8 mouse cellular contexts compared by ENCODE assay signal in genomic region chr11:118197508-118198295, GRCm38 (mm10). TPM values are rescaled to one million over a fixed set of nuclear protein-coding genes. Genes with fewer than 3 reads are reported as not detected.
DNase-seq lines count a peak whose midpoint lies in the region; ATAC-seq lines count a peak whose summit lies in the region.

No protein-coding gene starts in this region.

- peak overlapping the region; percentile 71 for H3K4me2 ChIP-seq in hindbrain, embryonic 14.5 days (replicated peaks)
- peak overlapping the region; percentile 15 for H3K4me2 ChIP-seq in neural tube, embryonic 11.5 days (ENCODE audit: low read depth)

- H3K36me3 ChIP-seq in forebrain, embryonic 10.5 days (replicated peaks): no peaks in the 10 kb centered on the region; the same call in 1 of the 2 replicates
- no peaks in the 10 kb centered on the region for H3K36me3 ChIP-seq in hindbrain, embryonic 14.5 days (replicated peaks; ENCODE audit: control insufficient read depth, insufficient read depth)
- H3K36me3 ChIP-seq in neural tube, embryonic 11.5 days (ENCODE audit: control insufficient read depth, insufficient read depth, low read length): no peaks in the 10 kb centered on the region

- H3K4me1 ChIP-seq in forebrain, embryonic 10.5 days: peaks cover 76% of the 10 kb centered on the region
- H3K4me1 ChIP-seq in hindbrain, embryonic 14.5 days (replicated peaks; ENCODE audit: control insufficient read depth, insufficient read depth, low read length): peaks cover 79% of the 10 kb centered on the region
- H3K4me1 ChIP-seq in neural tube, embryonic 11.5 days (ENCODE audit: control insufficient read depth, insufficient read depth, low read length): peaks cover 50% of the 10 kb centered on the region

- peak; percentile 43 for DNase-seq in MN1 (ENCODE audit: low spot score)
- peak; percentile 95 for DNase-seq in brain, adult 2 months (ENCODE audit: low read depth, low spot score)
- peak; percentile 65 for DNase-seq in forebrain, embryonic 10.5 days (ENCODE audit: extremely low spot score, low spot score)
- peak; percentile 77 for DNase-seq in hindbrain, embryonic 14.5 days (ENCODE audit: low spot score)
- peak; percentile 44 to 75 for DNase-seq in left cerebral cortex, adult 8-10 months (ENCODE audit: low spot score in 2 of 2)
- peak; percentile 67 for DNase-seq in neural tube, embryonic 11.5 days (ENCODE audit: low spot score)
- no peak for DNase-seq in yolk sac, embryonic 10.5 days (ENCODE audit: low spot score)
- no peak for DNase-seq in T-cell, adult 2 months (ENCODE audit: low spot score)

- 28% methylated on average over 13 of the region's 13 CpGs for WGBS in forebrain, embryonic 10.5 days
- 16% methylated on average over 13 of the region's 13 CpGs for WGBS in hindbrain, embryonic 14.5 days
- WGBS in neural tube, embryonic 11.5 days: 39% methylated on average over 13 of the region's 13 CpGs

- peak overlapping the region; percentile 30 for H3K4me3 ChIP-seq in forebrain, embryonic 10.5 days
- peak overlapping the region; percentile 22 for H3K4me3 ChIP-seq in hindbrain, embryonic 14.5 days (replicated peaks; ENCODE audit: low read length)
- H3K4me3 ChIP-seq in neural tube, embryonic 11.5 days (ENCODE audit: low read depth, low read length): no peak overlapping the region

- no peaks in the 10 kb centered on the region for H3K27me3 ChIP-seq in forebrain, embryonic 10.5 days (ENCODE audit: poor library complexity, severe bottlenecking)
- no peaks in the 10 kb centered on the region for H3K27me3 ChIP-seq in hindbrain, embryonic 14.5 days (ENCODE audit: control insufficient read depth, insufficient read depth, low read length)
- H3K27me3 ChIP-seq in neural tube, embryonic 11.5 days (ENCODE audit: control insufficient read depth, insufficient read depth, low read length): no peaks in the 10 kb centered on the region

- H3K9ac ChIP-seq in hindbrain, embryonic 14.5 days: peak overlapping the region; percentile 57
- peak overlapping the region; percentile 1 for H3K9ac ChIP-seq in neural tube, embryonic 11.5 days (ENCODE audit: low read length)

- peak overlapping the region; percentile 87 for H3K27ac ChIP-seq in forebrain, embryonic 10.5 days
- H3K27ac ChIP-seq in hindbrain, embryonic 14.5 days: peak overlapping the region; percentile 86
- H3K27ac ChIP-seq in neural tube, embryonic 11.5 days (ENCODE audit: low read depth, low read length): peak overlapping the region; percentile 28

- no peaks in the 10 kb centered on the region for H3K9me3 ChIP-seq in forebrain, embryonic 10.5 days
- H3K9me3 ChIP-seq in hindbrain, embryonic 14.5 days (ENCODE audit: control insufficient read depth, low read length): no peaks in the 10 kb centered on the region
- no peaks in the 10 kb centered on the region for H3K9me3 ChIP-seq in neural tube, embryonic 11.5 days (ENCODE audit: control insufficient read depth, low read length)

- ATAC-seq in hindbrain, embryonic 14.5 days (ENCODE audit: low FRiP score): no peak
- ATAC-seq in neural tube, embryonic 11.5 days (ENCODE audit: insufficient read depth, low FRiP score, low TSS enrichment): 0 out of 2 replicates have a peak, but pooled peaks have one; percentile 24

RNA-seq across cellular contexts. Expression of gene Cyth1, which starts 50.7 kb away (rescaled TPM):
- polyA plus RNA-seq in forebrain, embryonic 10.5 days (2016; fragmentation: Nextera tagmentation; extraction: Ambion mirVana): 10.1 and 11.5 TPM in 2 replicates
- 18.1 and 18.7 TPM in 2 replicates for polyA plus RNA-seq in hindbrain, embryonic 14.5 days (2014; fragmentation: Nextera tagmentation; extraction: Ambion mirVana)
- 10 to 100 TPM; 62.7 to 77.3 (median 68.8) TPM for total RNA-seq in left cerebral cortex, adult 8-10 months (2022)
- polyA plus RNA-seq in neural tube, embryonic 11.5 days (2014; fragmentation: Nextera tagmentation; extraction: Ambion mirVana): 15.6 and 15.8 TPM in 2 replicates

Comparison
In these comparisons a context has a peak if more than half of its experiments do, and no peak if none do; other contexts are left out.
1. DNase-seq: peak in MN1 (single experiment), brain, adult 2 months (single experiment), forebrain, embryonic 10.5 days (single experiment), hindbrain, embryonic 14.5 days (single experiment), left cerebral cortex, adult 8-10 months (2 of 2) and neural tube, embryonic 11.5 days (single experiment); none in yolk sac, embryonic 10.5 days (single experiment) and T-cell, adult 2 months (single experiment).
2. H3K27ac ChIP-seq: peak in every context shown above with its lines; median percentile 87 in forebrain, embryonic 10.5 days; 86 in hindbrain, embryonic 14.5 days; 28 in neural tube, embryonic 11.5 days.